Mouse (Mus musculus): ENCODE data around the gene Gm21188.
"Not testable (repeated sequence)": the region's sequence is repeated elsewhere in the genome, so short reads cannot be mapped to it uniquely, and the experiment has no call there.

Gene Gm21188

DNA sequence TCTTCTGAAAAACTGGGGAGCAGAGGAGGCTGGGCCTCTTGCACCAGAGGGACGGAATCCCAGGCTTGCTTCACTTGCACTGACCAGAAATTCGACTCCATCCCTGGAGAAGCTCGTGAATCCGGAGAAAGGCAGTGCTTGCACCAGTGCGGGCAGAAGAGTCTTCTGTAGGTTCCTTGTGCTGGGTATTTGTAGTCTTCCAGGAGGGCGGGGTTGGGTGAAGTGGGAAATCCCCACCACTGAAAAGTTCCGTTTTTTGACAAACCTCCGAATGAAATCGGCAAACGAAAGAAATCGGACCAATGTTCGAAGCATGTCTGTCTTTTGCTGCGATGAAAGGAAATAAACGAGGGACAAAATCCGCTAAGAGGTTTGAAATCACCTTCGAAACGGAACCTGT lies 25.1 kb downstream of the Gm21188 start, which contains the start of gene Gm36079:
Gene Gm36079 (minus strand): TSS at position 101 of the 400 bp plus-strand sequence.
- DNase-seq (ENCODE audit: low read depth, low spot score) = not testable (repeated sequence)

DNA sequence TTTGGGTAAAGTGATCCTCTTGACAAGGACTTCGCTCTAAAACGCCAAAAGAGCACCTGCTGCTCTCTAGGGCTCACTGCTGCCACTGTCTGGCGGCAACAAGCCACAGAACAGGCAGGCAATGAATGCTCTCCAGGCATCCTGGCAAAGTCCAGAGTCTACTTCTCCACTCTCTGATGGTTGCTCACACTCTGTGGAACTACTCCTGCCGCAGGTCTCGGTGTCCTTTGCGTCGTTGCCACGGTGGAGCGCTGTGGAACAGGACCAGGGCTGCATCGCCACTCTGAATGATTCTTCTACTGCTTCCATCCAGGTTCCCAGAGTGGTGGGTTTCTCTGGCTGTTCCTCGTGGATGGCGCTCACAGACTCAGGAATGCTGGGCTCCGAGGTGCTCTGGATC lies 25.6 kb downstream of the Gm21188 start:
- not testable (repeated sequence) for DNase-seq (ENCODE audit: low read depth, low spot score)

DNA sequence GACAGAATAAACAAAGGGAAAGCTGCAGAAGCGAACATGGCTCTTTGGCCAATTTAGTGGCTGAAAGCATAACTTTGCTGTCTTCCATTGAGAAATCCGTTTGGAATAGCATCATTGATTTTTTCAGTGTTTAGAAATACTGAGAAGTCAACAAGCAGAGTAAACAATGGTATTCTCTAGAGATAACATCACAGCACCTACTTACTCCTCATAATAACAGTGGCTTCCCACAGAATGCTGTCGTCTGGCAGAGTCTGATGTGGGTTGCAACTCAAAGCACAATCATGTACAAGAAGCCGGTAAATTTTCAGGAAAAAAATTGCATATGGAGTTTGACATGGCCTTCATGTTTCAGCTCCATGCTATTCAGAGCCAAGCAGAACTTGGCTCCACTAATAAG lies 26.4 kb downstream of the Gm21188 start:
- not testable (repeated sequence) for DNase-seq (ENCODE audit: low read depth, low spot score)

DNA sequence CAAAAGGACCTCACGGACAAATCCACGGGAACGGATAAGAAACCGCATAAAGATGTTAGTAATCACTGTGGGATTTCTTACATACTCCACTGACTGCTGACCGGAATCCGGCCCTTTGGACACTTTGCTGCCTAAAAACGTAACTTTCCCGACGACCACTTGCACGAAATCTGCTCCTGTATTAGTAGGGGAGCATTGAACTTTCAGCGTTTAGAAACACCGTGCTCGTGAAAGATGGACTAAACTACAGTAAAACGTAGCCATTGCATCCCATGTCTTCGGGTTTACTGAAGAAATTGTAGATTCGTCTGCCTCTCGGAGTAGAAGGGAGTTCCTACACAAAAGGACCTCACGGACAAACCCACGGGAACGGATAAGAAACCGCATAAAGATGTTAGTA lies 27.0 kb downstream of the Gm21188 start:
- DNase-seq (ENCODE audit: low read depth, low spot score) = not testable (repeated sequence)

DNA sequence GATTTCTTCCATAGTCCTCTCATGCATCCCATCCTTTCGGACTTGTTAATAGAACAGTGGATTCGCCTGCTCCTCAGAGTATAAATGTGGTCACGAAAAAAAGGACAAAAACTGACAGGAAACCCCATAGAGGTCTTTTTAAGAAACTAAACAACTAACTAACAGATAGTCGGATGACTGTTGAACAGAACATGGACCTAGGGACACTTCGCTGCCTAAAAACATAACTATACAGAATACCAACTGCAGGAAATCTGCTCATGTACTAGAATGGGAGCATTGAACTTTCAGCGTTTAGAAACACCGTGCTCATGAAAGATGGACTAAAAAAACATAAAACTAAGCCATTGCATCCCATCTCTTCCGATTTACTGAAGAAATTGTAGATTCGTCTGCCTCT lies 27.4 kb downstream of the Gm21188 start:
- DNase-seq (ENCODE audit: low read depth, low spot score) = not testable (repeated sequence)

DNA sequence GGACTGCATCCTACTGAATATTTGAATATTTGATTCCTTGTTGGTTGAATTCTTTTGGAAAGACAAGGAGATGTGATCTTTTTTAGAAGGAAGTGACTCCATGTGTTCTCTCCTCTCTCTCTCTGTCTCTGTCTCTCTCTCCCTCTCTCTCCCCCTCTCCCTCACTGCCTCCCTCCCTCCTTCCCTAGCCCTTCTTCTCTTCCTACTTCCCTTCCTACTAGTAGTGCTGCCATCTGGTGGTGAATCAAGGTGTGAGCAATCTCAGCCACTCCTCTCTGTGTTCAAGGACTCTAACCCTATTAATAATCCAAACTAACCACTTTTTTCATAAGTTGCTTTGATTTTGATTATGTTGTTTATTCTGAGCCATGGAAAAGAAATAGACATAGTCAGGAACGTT lies 30.5 kb downstream of the Gm21188 start:
- DNase-seq (ENCODE audit: low read depth, low spot score) = not testable (repeated sequence)

DNA sequence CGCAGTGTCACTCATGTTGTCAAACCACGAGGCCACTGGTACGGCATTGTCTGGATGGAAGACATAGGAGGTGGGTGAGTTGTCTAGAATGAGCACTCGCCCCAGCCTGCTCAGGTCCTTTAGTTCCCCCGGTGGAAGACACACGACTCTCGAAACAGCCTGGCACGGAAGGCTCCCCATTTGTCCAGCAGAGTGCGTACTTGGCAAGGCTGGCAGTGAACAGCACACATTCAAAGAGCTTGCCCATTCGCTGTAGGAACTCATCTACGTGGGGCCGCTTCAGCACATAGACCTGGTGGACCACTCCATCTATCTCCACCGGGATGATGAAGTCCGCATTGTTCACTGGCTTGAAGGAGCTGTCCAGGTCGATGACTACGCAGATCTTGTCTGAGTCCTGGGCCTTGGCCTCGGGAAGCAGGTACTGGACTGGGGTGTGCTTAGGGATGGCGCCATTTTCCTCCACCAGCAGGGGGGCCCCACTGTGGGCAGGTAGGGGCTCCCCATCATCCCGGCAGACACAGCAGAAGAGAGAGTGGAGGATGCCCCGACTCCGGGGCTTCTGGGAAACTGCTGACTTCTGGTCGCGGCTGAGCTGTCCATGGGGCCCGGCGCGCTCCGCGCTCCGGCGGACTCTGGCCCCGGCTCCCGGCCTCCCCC lies 36.5 kb downstream of the Gm21188 start:
- DNase-seq (ENCODE audit: low read depth, low spot score) = not testable (repeated sequence)

DNA sequence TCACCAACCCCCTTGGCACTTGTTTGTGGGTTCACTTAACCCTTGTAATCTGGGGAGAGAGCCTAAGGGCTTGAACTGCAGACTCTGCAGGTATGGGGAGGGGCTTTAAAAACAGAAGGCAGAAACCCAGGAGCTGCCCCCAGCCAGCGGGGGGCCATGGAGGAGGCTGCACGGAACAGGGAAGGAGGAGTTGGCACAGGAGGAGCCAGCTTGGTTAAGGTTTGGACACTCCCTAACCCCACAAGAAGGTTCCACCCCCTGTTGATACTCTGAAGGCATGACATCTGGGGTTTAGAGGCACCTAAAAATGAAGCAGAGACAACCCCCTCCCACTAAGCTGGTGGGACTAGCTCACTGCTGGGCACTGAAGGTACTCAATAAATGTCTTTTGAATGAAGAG lies 38.0 kb downstream of the Gm21188 start:
- DNase-seq (ENCODE audit: low read depth, low spot score) = not testable (repeated sequence)

DNA sequence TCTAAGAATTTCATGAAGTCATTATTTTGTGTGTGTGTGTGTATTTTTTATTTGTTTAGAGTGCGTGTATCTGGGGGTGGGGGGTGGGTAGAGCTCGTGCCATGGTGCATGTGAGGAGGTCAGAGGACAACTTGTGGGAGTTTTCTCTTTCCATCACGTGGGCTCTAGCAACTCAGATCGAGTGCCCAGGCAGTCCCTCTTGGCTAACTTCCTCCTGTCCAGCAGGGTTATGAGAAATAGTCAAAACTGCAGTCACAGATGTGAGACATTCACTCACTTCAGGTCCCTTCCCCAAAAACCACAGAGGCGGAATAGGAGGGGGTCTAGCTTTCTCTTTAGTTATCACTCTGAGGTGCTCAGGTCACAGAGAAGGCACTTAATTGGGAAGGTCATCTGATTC lies 38.5 kb downstream of the Gm21188 start:
- not testable (repeated sequence) for DNase-seq (ENCODE audit: low read depth, low spot score)

DNA sequence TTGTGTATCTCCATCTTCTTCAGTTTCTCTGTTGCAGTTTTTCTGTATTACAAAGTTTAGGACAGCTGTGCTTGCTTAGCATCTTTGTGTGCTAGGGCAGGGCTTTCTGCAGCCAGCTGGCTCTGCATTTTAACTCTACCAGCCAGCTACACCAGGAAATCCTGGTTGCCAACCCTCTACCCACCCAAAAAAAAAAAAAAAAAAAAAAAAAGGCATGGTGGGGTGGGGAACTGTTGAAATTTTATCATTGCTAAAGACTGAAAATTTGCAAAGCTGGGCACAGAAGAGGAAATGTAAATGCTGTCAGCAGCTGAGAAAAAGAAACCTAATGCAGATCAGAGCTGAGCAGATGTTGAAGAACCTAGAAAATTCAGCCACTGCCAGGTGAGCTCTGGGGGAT lies 41.9 kb downstream of the Gm21188 start:
- not testable (repeated sequence) for DNase-seq (ENCODE audit: low read depth, low spot score)

DNA sequence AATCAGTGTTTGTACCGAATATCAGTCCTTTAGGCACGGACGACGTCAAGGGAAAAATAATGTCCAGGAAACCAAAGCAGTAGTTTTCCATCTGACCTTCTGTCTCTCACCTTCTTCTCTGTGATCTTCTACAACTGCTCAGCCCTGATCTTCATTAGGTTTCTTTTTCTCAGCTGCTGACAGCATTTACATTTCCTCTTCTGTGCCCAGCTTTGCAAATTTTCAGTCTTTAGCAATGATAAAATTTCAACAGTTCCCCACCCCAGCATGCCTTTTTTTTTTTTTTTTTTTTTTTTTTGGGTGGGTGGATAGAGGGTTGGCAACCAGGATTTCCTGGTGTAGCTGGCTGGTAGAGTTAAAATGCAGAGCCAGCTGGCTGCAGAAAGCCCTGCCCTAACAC lies 52.8 kb downstream of the Gm21188 start:
- not testable (repeated sequence) for DNase-seq (ENCODE audit: low read depth, low spot score)

DNA sequence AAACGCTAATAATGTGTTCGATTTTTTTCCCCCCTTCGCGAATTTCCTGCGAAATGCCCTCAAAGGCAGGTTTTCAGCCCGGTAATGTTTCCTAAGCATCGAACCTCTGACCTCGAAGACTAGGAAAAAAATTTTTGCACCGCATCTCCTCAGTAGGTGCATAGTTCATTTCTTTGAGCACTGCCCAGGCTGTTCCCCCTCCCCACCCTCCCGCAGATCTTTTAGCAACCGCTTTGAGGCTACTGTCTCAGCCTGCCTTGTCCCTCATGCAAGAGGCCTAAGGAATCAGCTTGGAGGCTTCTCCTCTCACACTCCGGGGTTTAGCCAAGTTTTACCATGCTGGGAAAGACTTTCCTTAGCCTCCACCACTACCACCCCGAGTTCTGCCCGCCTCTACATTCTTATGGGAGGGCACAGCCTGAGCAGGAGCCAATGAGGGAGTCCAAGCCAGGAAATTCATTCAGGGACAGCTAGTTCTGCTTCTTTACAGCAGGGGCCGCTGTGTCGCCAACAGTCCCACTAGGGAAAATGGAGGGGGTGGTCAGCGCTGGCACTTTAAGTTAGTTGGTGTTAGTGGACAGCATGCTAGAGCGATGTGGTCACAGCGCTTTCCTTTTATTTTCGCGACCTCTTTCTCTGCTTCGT lies 53.4 kb downstream of the Gm21188 start:
- not testable (repeated sequence) for DNase-seq (ENCODE audit: low read depth, low spot score)

DNA sequence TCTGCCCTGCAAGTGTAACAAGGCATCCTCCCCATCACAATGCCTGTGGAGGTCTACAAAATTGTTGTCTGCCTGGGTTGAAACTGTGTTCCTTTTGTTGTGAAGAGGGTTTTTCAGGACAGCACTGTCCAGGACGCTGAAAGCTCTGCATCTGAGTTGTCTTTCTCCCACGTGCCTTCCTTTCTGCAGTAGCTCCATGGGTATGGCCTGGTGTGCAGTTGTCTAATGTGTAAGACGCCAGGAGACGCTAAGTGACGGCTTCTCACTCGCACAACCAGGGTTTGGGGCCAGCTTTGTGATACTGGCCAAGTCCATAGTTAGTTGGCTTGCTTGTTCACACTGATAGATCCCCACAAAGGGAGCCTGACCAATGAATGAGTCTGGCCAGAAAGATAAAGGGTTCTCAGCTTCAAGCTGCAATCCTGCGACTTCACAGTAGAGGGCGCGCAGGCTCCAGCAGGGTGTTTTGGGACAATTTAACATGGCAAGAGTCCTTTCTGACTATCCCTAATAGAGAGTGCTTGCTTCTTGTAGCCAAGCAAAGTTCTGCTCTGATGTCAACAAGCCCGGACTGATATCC lies 60.0 kb downstream of the Gm21188 start:
- DNase-seq (ENCODE audit: low read depth, low spot score) = not testable (repeated sequence)

DNA sequence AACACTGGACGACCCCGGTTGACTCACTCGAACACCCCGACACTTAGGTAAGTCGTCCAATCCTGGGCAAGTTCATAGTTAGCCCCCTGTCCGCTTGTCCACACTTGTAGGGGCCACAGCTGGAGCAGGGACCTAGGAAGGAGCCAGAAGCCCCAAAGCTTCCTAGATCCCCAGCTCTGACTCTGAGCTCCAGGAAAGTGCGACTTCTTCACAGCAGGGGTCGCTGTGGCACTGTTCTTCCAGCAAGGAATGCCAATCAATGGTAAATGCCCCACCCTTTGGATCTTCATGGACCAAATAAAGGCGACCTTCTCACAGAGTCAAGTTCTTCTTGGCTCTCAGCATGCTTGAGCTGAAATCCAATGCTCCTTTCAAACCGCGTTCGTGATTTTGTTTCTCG lies 60.7 kb downstream of the Gm21188 start:
- not testable (repeated sequence) for DNase-seq (ENCODE audit: low read depth, low spot score)

Measured in brain, adult 2 months (tissue).